Mouse (Mus musculus): ENCODE results near the gene Cfap73. TPM values are rescaled to one million over a fixed set of nuclear protein-coding genes. Genes with fewer than 3 reads are reported as not detected.

The Cfap73 gene
- not detected in 2 replicates for polyA plus RNA-seq (2015; fragmentation: Nextera tagmentation; extraction: Ambion mirVana)

GRCm38 (mm10) chr5:120634131-120634530 lies at the start of gene Cfap73:
Gene Cfap73, minus strand, starts transcription at chr5:120634235.

GRCm38 (mm10) chr5:120648569-120649373 lies 14.7 kb upstream of the Cfap73 start, which contains the start of gene Rasal1:
Gene Rasal1, plus strand, starts transcription at chr5:120648812.

GRCm38 (mm10) chr5:120612442-120612821 lies 21.6 kb downstream of the Cfap73 start, which contains the start of the genes Rita1 and Ddx54:
Gene Rita1, minus strand, starts transcription at chr5:120612589.
Gene Ddx54, plus strand, starts transcription at chr5:120612739.

GRCm38 (mm10) chr5:120588569-120589094 lies 45.4 kb downstream of the Cfap73 start, which contains the start of the genes Tpcn1 and Iqcd:
Gene Tpcn1, minus strand, starts transcription at chr5:120588673.
Gene Iqcd, plus strand, starts transcription at chr5:120589016.

Other genes starting within 250 kb of the Cfap73 start
- not detected in 2 replicates for gene Lhx5, start 202.5 kb downstream of the Cfap73 start, polyA plus RNA-seq (2015; fragmentation: Nextera tagmentation; extraction: Ambion mirVana)
- 0.15 and 0.38 TPM in 2 replicates for gene Sdsl, start 161.4 kb downstream of the Cfap73 start, polyA plus RNA-seq (2015; fragmentation: Nextera tagmentation; extraction: Ambion mirVana)
- gene Sds, start 157.7 kb downstream of the Cfap73 start, polyA plus RNA-seq (2015; fragmentation: Nextera tagmentation; extraction: Ambion mirVana) = not detected in 2 replicates
- gene Plbd2, start 130.6 kb downstream of the Cfap73 start, polyA plus RNA-seq (2015; fragmentation: Nextera tagmentation; extraction: Ambion mirVana) = 45.5 and 49.0 TPM in 2 replicates
- 11.8 and 14.4 TPM in 2 replicates for gene Slc8b1, start 123.1 kb downstream of the Cfap73 start, polyA plus RNA-seq (2015; fragmentation: Nextera tagmentation; extraction: Ambion mirVana)
- 22.4 and 22.6 TPM in 2 replicates for gene Tpcn1, start 45.6 kb downstream of the Cfap73 start, polyA plus RNA-seq (2015; fragmentation: Nextera tagmentation; extraction: Ambion mirVana)
- gene Iqcd, start 45.2 kb downstream of the Cfap73 start, polyA plus RNA-seq (2015; fragmentation: Nextera tagmentation; extraction: Ambion mirVana) = 0.11 and 0.17 TPM in 2 replicates
- 5.2 and 7.4 TPM in 2 replicates for gene Rita1, start 21.6 kb downstream of the Cfap73 start, polyA plus RNA-seq (2015; fragmentation: Nextera tagmentation; extraction: Ambion mirVana)
- gene Ddx54, start 21.5 kb downstream of the Cfap73 start, polyA plus RNA-seq (2015; fragmentation: Nextera tagmentation; extraction: Ambion mirVana) = 15.5 and 16.5 TPM in 2 replicates
- gene Rasal1, start 14.6 kb upstream of the Cfap73 start, polyA plus RNA-seq (2015; fragmentation: Nextera tagmentation; extraction: Ambion mirVana) = 0.22 TPM in 2 replicates
- gene Dtx1, start 77.7 kb upstream of the Cfap73 start, polyA plus RNA-seq (2015; fragmentation: Nextera tagmentation; extraction: Ambion mirVana) = 0.62 and 0.68 TPM in 2 replicates
- gene Oas2, start 115.6 kb upstream of the Cfap73 start, polyA plus RNA-seq (2015; fragmentation: Nextera tagmentation; extraction: Ambion mirVana) = 0.94 and 1.2 TPM in 2 replicates
- 0.14 and 0.37 TPM in 2 replicates for gene Oas3, start 143.4 kb upstream of the Cfap73 start, polyA plus RNA-seq (2015; fragmentation: Nextera tagmentation; extraction: Ambion mirVana)
- gene Oas1e, start 161.3 kb upstream of the Cfap73 start, polyA plus RNA-seq (2015; fragmentation: Nextera tagmentation; extraction: Ambion mirVana) = 0.08 and 0.23 TPM in 2 replicates
- gene Oas1c, start 178.3 kb upstream of the Cfap73 start, polyA plus RNA-seq (2015; fragmentation: Nextera tagmentation; extraction: Ambion mirVana) = 0.28 and 0.45 TPM in 2 replicates
- 0.74 TPM in 1 of 2 replicates, not detected in the other for gene Oas1f, start 213.1 kb upstream of the Cfap73 start, polyA plus RNA-seq (2015; fragmentation: Nextera tagmentation; extraction: Ambion mirVana)
- not detected in 2 replicates for gene Oas1h, start 227.2 kb upstream of the Cfap73 start, polyA plus RNA-seq (2015; fragmentation: Nextera tagmentation; extraction: Ambion mirVana)